Mouse (Mus musculus): ENCODE results near the gene Gm45753. TPM values are rescaled to one million over a fixed set of nuclear protein-coding genes. Genes with fewer than 3 reads are reported as not detected.
A peak's percentile ranks its signal among the peaks of the same experiment; 100 is the strongest.

The Gm45753 gene
- 41.6 and 42.7 TPM in 2 replicates for polyA plus RNA-seq (2015; fragmentation: Nextera tagmentation; extraction: Ambion mirVana)

DNA sequence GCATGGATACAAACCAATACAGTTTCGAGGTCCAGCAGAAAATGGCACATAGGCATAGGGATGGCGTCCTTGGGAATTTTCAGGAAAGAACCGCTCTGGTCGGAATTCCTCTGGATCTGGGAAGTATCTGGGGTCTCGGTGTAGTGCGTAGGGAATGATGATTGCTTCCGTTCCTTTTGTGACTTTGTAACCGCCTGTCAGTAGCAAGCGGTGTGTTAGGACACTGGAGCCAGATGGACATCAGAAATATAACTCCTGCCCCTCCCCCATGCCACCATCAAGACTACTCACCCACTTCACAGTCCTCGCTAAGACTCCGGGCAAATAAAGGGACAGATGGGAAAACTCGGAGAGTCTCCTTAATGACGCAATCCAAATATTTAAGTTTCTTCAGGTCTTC lies at the start of gene Gm45753:
TSS of gene Gm45753 (minus strand) at position 101 of the 400 bp plus-strand sequence.
- Histone ChIP-seq H3K36me3 (replicated peaks; ENCODE audit: insufficient read depth, low read length) (no peaks in the 10 kb centered on the region), H3K9me3 (ENCODE audit: low read length) (no peaks in the 10 kb centered on the region), H3K4me3 (ENCODE audit: low read depth, low read length) (no peak within 1 kb of the TSS), H3K4me2 (ENCODE audit: low read depth, low read length) (no peak within 1 kb of the TSS), H3K27ac (ENCODE audit: low read depth) (no peak within 1 kb of the TSS), H3K9ac (replicated peaks) (no peak within 1 kb of the TSS), H3K4me1 (ENCODE audit: insufficient read depth) (peaks cover 3% of the 10 kb centered on the region), H3K27me3 (ENCODE audit: insufficient read depth, low read length) (no peaks in the 10 kb centered on the region)
- DNase-seq = no peak
- no peak for TF ChIP-seq EP300 (IDR thresholded peaks at IDR 0.05; ENCODE audit: low read depth)
- no peak for TF ChIP-seq CTCF (IDR thresholded peaks at IDR 0.05; ENCODE audit: low read depth)
- 83% methylated on average over 13 of the region's 13 CpGs for WGBS (ENCODE audit: insufficient replicate concordance)
- no peak for ATAC-seq

DNA sequence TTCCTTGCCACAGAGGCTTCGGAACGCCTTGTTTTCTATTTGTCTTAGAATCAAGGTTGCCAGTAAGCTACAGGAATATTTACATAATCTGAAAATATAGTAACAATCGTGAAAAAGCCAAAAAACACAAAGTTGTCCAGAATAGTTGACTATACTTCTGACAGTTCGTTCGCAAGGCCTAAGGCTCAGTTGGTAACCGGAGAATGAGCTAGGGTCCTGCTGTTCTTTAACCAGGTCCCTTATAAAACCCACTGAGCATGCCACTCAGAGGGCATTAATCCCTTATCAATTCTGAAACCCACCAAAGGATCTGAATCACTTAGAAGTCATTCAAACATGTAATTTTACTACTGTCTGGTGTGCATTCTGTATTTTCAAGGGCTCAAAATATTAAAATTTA lies 47.5 kb upstream of the Gm45753 start:
- Histone ChIP-seq H3K9ac (replicated peaks) (no peak overlapping the region), H3K36me3 (replicated peaks; ENCODE audit: insufficient read depth, low read length) (no peaks in the 10 kb centered on the region), H3K9me3 (ENCODE audit: low read length) (no peaks in the 10 kb centered on the region), H3K4me2 (ENCODE audit: low read depth, low read length) (no peak overlapping the region), H3K27me3 (ENCODE audit: insufficient read depth, low read length) (no peaks in the 10 kb centered on the region), H3K4me1 (ENCODE audit: insufficient read depth) (peaks cover 8% of the 10 kb centered on the region), H3K27ac (ENCODE audit: low read depth) (no peak overlapping the region), H3K4me3 (ENCODE audit: low read depth, low read length) (no peak overlapping the region)
- ATAC-seq (no peak), DNase-seq (no peak)
- WGBS (ENCODE audit: insufficient replicate concordance) = 72% methylated on average over 6 of the region's 6 CpGs
- TF ChIP-seq EP300 (IDR thresholded peaks at IDR 0.05; ENCODE audit: low read depth) (no peak), CTCF (IDR thresholded peaks at IDR 0.05; ENCODE audit: low read depth) (no peak)

- H3K4me2 ChIP-seq (ENCODE audit: low read depth, low read length) = no peak overlapping the region
- H3K4me1 ChIP-seq (ENCODE audit: insufficient read depth) = no peaks in the 10 kb centered on the region
- no peak overlapping the region for H3K9ac ChIP-seq (replicated peaks)
- H3K4me3 ChIP-seq (ENCODE audit: low read depth, low read length) = no peak overlapping the region
- ATAC-seq = peak; percentile 47; the same call in 1 of the 2 replicates
- peak; percentile 81 for DNase-seq
- H3K36me3 ChIP-seq (replicated peaks; ENCODE audit: insufficient read depth, low read length) = 0 out of 2 replicates have a peak, but pooled peaks cover 1% of the 10 kb centered on the region
- H3K9me3 ChIP-seq (ENCODE audit: low read length) = no peaks in the 10 kb centered on the region
- WGBS (ENCODE audit: insufficient replicate concordance) = 14% methylated on average over 6 of the region's 6 CpGs
- H3K27me3 ChIP-seq (ENCODE audit: insufficient read depth, low read length) = no peaks in the 10 kb centered on the region
- TF ChIP-seq CTCF (IDR thresholded peaks at IDR 0.05; ENCODE audit: low read depth) = peak; percentile 98
- TF ChIP-seq EP300 (IDR thresholded peaks at IDR 0.05; ENCODE audit: low read depth) = no peak
- H3K27ac ChIP-seq (ENCODE audit: low read depth) = no peak overlapping the region
These were observed 36.8 kb upstream of the Gm45753 start for GRCm38 (mm10) chr8:45345031-45345430.

DNA sequence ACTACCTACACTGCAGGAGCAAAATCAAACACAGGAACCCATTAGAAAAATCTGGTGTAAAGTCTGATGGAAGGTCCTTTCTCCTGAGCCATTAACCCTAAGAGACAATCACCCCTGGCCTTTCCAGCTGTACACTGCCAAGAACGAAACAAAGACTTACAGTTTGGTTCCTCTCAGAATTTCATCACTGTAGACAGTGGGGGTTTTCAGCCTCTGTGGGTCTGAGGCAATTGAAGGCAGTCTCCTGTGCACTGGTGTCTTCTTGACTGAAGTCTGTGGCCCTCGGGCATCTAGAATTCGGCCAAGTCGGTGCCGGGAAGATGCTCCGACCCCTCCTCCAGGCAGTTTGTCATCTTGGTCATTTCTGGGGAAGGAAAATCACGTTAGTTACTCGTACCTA lies 36.0 kb upstream of the Gm45753 start:
- no peak for DNase-seq
- no peak for TF ChIP-seq CTCF (IDR thresholded peaks at IDR 0.05; ENCODE audit: low read depth)
- TF ChIP-seq EP300 (IDR thresholded peaks at IDR 0.05; ENCODE audit: low read depth) = no peak
- ATAC-seq = no peak
- no peak overlapping the region for H3K4me3 ChIP-seq (ENCODE audit: low read depth, low read length)
- H3K36me3 ChIP-seq (replicated peaks; ENCODE audit: insufficient read depth, low read length) = no peaks in the 10 kb centered on the region
- no peak overlapping the region for H3K9ac ChIP-seq (replicated peaks)
- H3K4me2 ChIP-seq (ENCODE audit: low read depth, low read length) = no peak overlapping the region
- no peak overlapping the region for H3K27ac ChIP-seq (ENCODE audit: low read depth)
- no peaks in the 10 kb centered on the region for H3K27me3 ChIP-seq (ENCODE audit: insufficient read depth, low read length)
- no peaks in the 10 kb centered on the region for H3K9me3 ChIP-seq (ENCODE audit: low read length)
- 83% methylated on average over 8 of the region's 8 CpGs for WGBS (ENCODE audit: insufficient replicate concordance)
- no peaks in the 10 kb centered on the region for H3K4me1 ChIP-seq (ENCODE audit: insufficient read depth)

DNA sequence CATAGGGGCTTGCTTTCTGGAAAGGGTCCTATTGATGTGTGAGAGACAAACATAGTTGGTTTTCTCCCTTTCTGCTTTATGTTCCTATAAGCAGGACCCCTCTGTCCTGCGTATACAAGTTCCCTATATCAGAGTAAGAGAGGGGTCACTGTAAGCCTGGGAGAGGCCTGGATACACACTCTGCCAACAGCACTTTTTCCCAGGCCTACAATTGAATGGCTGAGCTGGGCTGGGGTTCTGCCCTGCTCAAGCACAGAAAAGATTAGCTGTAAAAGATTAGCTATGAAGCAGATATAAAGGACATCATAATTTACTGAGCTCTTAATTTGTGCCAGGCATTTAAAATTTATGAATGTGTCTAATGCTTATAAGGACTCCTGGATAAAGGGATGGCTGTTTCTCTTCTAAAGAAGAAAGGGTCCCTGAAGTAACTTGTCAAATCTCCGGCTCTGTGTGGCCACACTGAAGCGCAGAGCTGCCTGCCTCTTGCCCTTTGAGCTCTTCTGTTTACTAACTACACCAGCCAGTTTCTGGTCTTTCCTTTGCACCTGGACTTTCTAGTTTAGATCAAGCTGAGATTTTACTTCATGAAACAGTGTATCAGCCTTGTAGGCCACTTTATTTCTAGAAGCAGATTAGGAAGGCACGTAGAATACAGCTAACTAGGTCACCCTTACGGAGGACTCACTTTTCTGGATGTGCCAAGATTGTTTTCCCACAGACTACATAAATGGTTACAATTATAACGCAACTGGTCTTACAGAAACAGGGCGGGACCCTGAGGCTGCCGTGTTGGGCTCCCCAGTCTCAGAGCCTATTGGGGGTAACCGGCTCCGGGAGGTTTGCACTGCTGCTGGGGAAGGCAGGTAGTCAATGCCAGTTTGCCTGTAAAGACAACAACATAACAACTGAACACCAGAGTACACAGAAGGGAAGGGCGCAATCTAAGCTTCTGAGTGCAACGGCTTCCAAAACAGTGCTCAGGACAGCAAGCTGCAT lies 33.7 kb upstream of the Gm45753 start:
- 61% methylated on average over 12 of the region's 12 CpGs for WGBS (ENCODE audit: insufficient replicate concordance)
- no peak for DNase-seq
- Histone ChIP-seq H3K4me1 (ENCODE audit: insufficient read depth) (no peaks in the 10 kb centered on the region), H3K27me3 (ENCODE audit: insufficient read depth, low read length) (no peaks in the 10 kb centered on the region), H3K4me3 (ENCODE audit: low read depth, low read length) (no peak overlapping the region), H3K9me3 (ENCODE audit: low read length) (no peaks in the 10 kb centered on the region), H3K4me2 (ENCODE audit: low read depth, low read length) (peak overlapping the region; percentile 33; the same call in 1 of the 2 replicates), H3K9ac (replicated peaks) (peak overlapping the region; percentile 21; the same call in 1 of the 2 replicates), H3K27ac (ENCODE audit: low read depth) (peak overlapping the region; percentile 77), H3K36me3 (replicated peaks; ENCODE audit: insufficient read depth, low read length) (no peaks in the 10 kb centered on the region)
- ATAC-seq = peak; percentile 85
- no peak for TF ChIP-seq EP300 (IDR thresholded peaks at IDR 0.05; ENCODE audit: low read depth)

- 3% methylated on average over 8 of the region's 8 CpGs for WGBS (ENCODE audit: insufficient replicate concordance)
- H3K36me3 ChIP-seq (replicated peaks; ENCODE audit: insufficient read depth, low read length) = no peaks in the 10 kb centered on the region
- H3K9ac ChIP-seq (replicated peaks) = peak overlapping the region; percentile 65; the same call in 1 of the 2 replicates
- peak overlapping the region; percentile 85 for H3K27ac ChIP-seq (ENCODE audit: low read depth)
- TF ChIP-seq CTCF (IDR thresholded peaks at IDR 0.05; ENCODE audit: low read depth) (no peak), EP300 (IDR thresholded peaks at IDR 0.05; ENCODE audit: low read depth) (no peak)
- no peaks in the 10 kb centered on the region for H3K9me3 ChIP-seq (ENCODE audit: low read length)
- H3K4me1 ChIP-seq (ENCODE audit: insufficient read depth) = peaks cover 7% of the 10 kb centered on the region; the same call in 1 of the 2 replicates
- ATAC-seq = peak; percentile 85
- no peaks in the 10 kb centered on the region for H3K27me3 ChIP-seq (ENCODE audit: insufficient read depth, low read length)
- peak; percentile 29 for DNase-seq
- H3K4me2 ChIP-seq (ENCODE audit: low read depth, low read length) = peak overlapping the region; percentile 84
- peak overlapping the region; percentile 62 for H3K4me3 ChIP-seq (ENCODE audit: low read depth, low read length)
These were observed 25.2 kb upstream of the Gm45753 start for GRCm38 (mm10) chr8:45333493-45333892.
